Mouse (Mus musculus) common myeloid progenitor, adult 5-6 weeks (primary cell): Measurements from ENCODE around the gene Vmn2r85. TPM values are rescaled to one million over a fixed set of nuclear protein-coding genes. Genes with fewer than 3 reads are reported as not detected.
"Not testable (repeated sequence)": the region's sequence is repeated elsewhere in the genome, so short reads cannot be mapped to it uniquely, and the experiment has no call there.

Source experiments
- ATAC-seq: replicated peaks from 2 replicates; pipeline ENCODE4 v1.8.0; 2016; ENCODE audit warnings: low read depth, mild to moderate bottlenecking, moderate TSS enrichment, inconsistent platforms; ENCODE audit not compliant: poor library complexity, severe bottlenecking
- total RNA-seq: library from RNA; stranded (forward); fragments of 200-1000, 187-1606 nt; gene quantifications from 2 replicates; pipeline ENCODE4 v1.2.3, GENCODE M21; 2017

Vmn2r85 gene
- total RNA-seq = not detected in 2 replicates

DNA sequence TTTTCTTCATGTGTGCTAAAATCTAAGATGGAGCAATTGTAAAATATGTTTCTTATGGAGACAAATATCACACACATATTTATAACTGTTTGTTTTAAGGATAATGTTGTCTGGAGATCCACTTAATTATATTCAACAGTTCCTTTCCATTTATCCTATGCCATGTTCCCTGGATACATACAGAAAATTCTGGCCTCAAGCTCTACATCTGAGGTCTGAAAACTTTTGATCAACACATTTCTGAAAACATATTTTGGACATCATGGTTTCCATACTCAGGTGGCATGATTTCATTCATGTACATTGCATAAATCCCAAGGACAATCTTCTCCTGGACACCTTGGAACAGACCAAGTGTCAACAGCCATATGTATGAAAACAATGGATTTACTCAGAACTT is at the start of gene Vmn2r85:
Vmn2r85 (minus strand) TSS at position 101 of the 400 bp plus-strand sequence.
- not testable (repeated sequence) for ATAC-seq

DNA sequence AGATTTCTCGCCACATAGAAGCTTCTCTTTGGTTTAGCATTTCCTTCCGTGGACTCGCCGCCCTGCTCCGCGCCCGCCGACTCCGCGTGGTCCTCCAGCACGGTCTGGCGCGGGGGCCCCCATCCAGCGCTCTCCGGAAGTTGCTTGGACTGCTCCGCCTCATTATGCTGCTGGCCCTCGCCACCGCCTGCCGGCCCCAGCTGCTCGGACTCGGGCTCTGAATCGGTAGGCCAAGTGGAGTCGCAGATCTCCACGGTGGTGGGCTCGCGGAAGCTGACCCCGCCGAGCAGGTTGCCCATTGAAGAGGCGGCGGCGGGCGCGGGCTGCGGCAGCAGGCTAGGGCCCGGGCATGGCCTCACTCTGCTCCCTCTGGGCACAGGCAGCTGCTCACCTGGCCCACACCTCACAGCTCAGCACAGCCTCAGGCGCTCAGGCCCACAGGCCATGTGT is 40.8 kb upstream of the Vmn2r85 start:
- ATAC-seq = peak; percentile 94

DNA sequence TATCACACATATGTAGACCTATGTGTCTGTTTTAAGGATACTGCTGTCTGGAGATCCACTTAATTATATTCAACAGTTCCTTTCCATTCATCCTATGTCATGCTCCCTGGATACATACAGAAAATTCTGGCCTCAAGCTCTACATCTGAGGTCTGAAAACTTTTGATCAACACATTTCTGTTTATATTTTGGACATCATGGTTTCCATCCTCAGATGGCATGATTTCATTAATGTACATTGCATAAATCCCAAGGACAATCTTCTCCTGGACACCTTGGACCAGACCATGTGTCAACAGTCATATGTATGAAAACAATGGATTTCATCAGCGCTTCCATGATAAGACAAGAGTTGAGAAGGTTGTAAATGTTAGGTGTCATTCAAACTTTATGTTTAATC is 26.4 kb upstream of the Vmn2r85 start, which contains the start of gene Vmn2r86:
Vmn2r86 (minus strand) TSS at position 101 of the 400 bp plus-strand sequence.
- ATAC-seq = not testable (repeated sequence)

DNA sequence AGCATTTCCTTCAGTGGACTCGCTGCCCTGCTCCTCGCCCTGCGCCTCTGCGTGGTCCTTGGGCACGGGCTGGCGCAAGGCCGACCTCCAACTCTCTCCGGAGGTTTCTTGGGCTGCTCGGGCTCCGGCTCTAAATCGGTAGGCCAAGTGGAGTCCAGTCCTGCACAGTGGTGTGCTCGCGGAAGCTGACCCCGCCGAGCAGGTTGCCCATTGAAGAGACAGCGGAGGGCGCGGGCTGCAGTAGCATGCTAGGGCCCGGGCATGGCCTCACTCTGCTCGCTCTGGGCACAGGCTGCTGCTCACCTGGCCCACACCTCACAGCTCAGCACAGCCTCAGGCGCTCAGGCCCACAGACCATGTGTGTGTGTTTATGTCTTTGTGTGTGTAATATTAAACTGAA is 15.3 kb upstream of the Vmn2r85 start:
- no peak for ATAC-seq

DNA sequence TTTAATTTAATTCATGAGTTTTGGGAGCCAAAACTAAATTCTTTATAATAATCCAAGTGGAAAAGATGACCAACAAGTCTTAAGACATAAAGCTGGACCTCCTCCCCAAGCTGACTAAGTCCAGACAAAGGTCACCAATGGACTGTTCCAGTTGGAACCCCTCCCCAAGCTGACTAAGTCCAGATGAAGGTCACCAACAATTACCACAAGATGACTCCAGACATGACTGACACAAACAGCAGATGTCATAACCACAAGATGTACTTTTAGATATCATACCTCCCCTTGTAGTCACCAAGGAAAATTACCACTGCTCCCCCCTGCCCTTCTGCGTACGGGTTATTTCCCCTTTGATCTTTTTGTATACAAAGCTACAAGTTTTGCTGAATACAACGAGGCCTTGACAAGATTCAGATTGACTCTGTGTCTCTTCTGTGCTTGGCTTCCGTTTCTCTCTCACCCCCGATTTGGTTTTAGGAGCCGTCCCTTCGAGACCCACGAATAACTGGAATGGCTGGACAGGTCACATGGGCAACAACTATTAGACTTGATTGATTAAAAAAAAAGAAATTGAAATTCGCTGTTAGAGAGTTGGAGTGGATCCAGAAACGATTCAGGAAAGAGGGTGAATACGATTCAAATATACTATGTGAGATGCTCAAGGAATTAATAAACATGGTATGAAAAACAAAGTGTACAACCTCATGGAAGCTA is 4.8 kb upstream of the Vmn2r85 start:
- ATAC-seq = not testable (repeated sequence)

DNA sequence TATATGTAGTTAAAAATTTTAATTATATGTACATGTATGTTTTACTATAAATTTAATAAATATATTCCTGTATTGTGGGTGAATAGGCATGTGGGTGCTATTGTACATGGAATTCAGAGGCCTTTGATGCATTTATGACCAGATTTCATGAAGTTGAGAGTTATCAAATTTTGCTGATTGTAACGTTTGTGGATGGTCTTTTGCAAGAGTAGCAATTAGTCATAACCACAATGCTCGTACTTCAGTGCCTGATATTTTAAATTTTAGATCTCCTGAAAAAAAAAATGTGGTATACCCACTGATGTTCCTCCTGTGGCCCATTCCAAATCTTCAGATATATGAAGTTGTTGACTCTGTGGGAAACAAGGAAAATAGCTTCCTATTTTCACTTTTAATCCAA is 7.1 kb downstream of the Vmn2r85 start:
- ATAC-seq = not testable (repeated sequence)

DNA sequence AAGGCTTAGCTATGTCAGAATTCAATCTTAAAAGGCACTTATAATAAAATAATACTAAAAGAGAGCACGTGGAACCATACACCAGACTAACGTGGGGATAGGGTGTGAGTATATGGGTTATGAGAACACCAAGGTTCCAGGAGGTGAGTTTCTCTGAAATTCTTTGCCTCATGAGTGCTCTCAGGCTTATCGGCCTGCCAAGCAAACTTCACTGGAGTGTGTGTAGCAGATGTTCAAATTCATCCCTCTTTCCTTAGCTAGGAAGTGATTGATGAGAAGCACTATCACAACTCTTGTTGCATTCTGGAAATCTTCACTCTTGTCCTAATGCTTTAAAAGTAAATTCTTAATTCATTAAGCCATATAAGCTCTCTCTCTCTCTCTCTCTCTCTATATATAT is 9.1 kb downstream of the Vmn2r85 start:
- ATAC-seq = no peak

DNA sequence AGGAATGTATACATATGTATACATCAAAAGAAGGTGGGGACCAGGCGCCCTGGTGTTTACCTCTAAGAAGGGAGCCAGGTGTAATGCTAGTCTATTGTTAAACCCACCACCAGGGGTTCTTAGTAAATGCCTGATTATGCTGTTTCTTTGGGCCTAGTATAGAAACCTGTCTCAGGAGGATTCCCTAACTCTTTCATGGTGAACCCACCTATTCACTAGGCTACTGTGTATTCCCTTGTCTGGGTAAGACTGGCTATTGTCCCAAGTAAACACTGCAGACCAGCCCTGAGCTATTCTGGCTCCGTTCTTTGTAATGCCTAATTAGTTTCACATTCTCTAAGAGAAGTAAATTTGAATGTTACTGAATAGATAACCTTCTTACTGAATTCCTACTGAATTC is 9.5 kb downstream of the Vmn2r85 start:
- not testable (repeated sequence) for ATAC-seq

DNA sequence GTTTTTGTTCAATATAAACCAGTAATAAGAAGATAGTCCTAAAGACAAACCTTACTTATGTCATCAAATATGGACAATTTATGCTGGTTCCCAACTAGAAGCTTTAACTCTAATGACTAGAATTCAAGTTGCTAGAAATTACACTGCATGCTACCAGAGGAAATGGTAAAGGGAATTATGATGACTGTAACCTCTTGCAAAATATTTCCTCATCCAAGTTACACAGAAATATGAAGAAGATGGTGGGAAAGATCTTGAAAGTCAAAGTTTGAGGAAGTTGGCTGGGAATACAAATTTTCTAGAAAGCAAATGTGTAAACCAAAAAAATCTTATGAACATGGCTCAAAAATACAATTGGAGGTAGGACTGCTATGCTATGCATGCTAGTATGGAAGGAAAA is 13.2 kb downstream of the Vmn2r85 start:
- ATAC-seq = not testable (repeated sequence)

DNA sequence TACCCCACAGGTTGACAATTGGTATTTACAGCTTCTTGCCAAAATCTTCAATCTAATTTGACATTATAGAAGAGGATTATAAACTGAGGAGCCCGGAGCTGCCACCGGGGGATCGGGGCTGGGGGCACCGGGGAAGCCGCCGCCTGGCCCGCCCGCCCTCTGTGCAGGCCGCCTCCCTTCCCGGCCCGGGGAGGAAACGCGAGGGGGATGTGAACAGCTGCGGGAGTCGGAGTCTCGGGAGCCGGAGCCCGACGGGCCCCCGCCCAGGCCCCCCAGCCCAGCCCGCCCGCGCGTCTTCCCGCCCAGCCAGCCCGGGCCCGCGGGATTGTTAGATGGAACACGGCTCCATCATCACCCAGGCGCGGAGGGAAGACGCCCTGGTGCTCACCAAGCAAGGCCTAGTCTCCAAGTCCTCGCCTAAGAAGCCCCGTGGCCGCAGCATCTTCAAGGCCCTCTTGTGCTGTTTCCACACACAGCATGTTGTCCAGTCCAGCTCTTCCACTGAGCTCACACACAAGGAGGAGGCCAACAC is 17.3 kb downstream of the Vmn2r85 start:
- not testable (repeated sequence) for ATAC-seq

DNA sequence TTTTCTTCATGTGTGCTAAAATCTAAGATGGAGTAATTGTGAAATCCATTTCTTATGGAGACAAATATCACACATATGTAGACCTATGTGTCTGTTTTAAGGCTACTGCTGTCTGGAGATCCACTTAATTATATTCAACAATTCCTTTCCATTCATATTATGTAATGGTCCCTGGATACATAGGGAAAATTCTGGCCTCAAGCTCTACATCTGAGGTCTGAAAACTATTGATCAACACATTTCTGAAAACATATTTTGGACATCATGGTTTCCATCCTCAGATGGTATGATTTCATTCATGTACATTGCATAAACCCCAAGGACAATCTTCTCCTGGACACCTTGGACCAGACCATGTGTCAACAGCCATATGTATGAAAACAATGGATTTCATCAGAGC is 35.3 kb downstream of the Vmn2r85 start, which contains the start of gene Vmn2r84:
Vmn2r84 (minus strand) TSS at position 101 of the 400 bp plus-strand sequence.
- no peak for ATAC-seq

DNA sequence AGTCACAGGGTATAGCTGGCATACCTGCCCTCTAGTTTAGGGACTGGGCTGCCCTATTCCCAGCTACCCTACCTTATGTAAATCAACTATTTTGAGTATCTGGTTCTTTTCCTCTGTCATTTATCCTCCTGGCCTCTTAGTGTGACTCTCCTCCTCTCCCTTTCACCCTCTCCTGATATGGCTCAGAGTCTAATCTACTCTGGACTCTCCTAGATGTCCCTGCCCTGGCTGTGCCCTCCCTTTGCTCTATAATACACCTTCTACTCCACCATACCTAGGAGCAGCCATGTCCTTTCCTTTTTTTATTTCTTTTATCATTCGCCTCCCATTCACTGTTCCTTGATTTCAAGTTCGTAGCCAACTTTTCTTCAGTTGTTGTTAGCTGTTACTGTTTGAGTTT is 54.4 kb downstream of the Vmn2r85 start:
- ATAC-seq = no peak

DNA sequence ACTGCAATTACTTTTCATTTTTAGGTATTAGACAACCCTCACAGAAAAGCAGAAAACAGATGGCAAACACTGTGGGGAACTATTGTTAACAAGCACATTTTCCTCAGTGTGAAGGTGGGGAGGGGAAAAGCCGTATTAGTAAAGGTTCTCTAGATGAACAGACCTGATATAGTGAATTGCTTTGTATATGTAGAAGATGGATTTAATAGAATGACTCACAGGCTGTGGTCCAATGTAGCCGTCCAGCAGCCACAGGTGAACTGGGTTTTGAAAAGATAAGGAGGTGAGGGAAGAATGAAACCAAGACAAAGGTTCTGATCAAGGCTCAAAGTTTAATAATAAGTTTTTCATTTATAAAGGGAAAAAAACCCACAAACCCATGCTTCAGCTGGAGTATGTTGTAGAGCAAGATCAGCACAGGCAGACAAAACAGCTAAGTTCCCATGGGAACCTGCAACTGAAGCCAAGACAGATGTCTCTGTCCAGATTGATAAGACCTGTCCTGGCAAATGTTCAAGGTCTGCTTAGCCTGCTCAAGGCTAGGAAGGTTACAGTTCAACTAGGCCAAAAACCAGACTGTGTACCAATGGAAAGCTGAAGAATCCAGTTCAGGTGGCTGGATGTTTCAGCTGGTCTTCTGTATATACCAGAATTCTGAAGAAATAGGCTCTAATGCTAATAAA is 56.9 kb downstream of the Vmn2r85 start:
- ATAC-seq = peak; percentile 64

DNA sequence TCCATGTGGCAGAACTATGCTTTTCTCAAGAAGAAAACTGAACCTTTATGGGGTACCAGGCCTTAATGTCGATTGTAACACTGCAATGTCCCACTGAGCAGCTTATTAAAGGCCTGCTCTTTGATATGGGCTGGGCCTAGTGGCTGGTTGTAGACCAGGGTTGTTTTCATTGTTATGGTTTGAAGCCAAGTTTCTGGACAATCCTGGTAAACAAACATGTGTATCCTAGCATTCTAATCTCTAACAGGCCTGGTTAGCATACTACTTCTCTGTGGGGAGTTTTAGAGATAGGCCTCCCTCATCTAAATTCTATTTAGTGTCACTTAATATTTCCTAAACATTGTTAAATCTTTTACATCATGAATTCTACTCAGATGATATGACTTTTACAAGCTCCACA is 57.9 kb downstream of the Vmn2r85 start:
- no peak for ATAC-seq

DNA sequence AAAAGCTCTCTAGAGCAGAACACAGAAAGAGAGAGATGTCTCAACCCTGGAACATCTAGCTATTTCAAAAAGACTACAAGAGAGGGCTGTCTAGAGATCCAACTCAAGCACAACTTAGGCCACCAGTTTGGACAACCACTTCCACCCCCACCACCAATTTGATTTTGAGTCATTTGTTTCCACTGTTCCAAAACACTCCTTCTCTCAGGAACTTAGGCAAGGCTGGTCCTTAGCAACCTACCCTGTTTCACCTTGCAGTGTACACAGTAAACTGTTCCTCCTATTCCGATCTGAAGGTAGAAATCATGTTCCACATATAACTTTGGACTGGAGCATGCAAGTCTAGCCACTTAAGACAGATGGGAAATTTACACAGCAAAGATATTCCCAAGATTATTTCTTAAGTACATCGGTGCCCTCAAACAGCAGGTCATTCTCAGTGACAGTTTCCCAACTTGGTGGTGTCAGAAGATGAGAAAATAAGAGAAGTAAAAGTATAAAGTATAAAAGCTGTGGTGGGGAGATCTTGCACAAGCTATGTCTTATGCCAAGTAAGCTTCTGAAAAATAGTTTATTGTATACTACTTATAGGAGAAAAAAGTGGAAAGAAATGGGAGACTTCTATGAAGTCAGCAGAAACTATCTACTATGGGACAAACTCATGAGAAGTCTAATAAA is 59.4 kb downstream of the Vmn2r85 start:
- peak; percentile 11; the same call in 1 of the 2 replicates for ATAC-seq

DNA sequence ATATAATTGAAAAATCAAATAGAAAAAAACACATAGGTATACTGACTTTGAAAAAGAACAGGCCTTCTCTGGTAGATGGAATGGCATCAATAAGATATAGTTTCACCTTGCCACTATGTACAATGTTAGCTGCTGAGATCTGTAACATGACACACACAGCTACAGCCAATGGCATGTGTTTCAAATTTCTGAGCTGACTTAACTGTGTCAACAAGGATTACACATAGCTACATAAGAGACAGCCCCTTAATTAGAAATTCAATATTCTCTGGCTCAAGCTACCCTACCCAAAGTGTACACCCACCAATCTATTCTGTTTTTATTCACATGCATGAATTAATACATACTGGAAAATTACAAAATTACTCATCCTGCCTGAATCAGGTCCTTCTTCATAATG is 61.1 kb downstream of the Vmn2r85 start:
- ATAC-seq = no peak

DNA sequence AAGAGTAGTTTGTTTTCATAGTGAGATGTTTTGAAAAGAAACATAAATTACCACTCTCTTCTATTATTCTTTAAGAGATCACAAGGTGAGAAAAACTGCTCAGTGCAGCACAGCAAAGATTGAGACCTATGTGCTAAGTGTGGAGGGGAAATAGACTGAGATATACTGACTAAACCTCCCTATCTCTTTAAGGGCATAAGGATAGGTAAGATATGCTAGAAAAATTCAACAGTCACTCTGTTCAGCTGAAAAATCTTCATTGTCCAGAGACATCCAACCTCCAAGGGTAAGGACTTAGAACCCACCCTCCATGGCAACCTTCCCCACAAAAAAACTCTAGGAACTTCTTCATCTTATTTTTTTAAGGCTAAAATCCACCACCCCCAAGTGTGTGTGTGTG is 64.7 kb downstream of the Vmn2r85 start:
- ATAC-seq = no peak
